8 mouse cellular contexts compared by ENCODE assay signal in the genomic region with DNA sequence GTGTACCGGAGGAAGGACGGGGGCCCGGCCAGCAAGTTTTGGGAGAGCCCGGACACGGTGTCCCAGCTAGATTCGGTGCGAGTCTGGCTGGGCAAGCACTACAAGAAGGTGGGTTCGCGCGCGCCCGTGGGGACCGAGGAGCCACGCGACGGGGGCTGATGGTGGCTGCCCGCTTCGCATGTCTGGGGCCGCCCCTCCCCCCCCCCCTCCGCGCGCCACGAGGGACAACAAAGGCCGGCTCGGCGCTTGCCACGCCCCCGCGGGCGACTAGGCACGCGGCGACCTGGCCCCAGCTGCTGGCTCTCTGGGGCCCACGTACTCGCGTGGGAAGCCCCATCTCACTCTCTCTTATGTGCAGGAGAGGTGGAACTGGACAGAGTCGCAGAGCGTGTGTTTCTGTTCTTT. TPM values are rescaled to one million over a fixed set of nuclear protein-coding genes. Genes with fewer than 3 reads are reported as not detected.
DNase-seq lines count a peak whose midpoint lies in the region; ATAC-seq and TF ChIP-seq lines count a peak whose summit lies in the region.

No protein-coding gene starts in this region.

- H3K9ac ChIP-seq in heart, embryonic 16.5 days (ENCODE audit: low read length): peak overlapping the region; percentile 91
- H3K9ac ChIP-seq in intestine, embryonic 14.5 days (ENCODE audit: low read length): peak overlapping the region; percentile 98

- H3K4me1 ChIP-seq in heart, embryonic 16.5 days (ENCODE audit: control insufficient read depth, insufficient read depth, low read length): peaks cover 17% of the 10 kb centered on the region
- peaks cover 66% of the 10 kb centered on the region for H3K4me1 ChIP-seq in E14TG2a.4 (replicated peaks; ENCODE audit: low read depth, low read length)
- peaks cover 16% of the 10 kb centered on the region for H3K4me1 ChIP-seq in intestine, embryonic 14.5 days (replicated peaks; ENCODE audit: control insufficient read depth, insufficient read depth, low read length)
- peaks cover 51% of the 10 kb centered on the region for H3K4me1 ChIP-seq in megakaryocyte, embryonic 14.5 days

- peak; percentile 59 for ATAC-seq in heart, embryonic 16.5 days (replicated peaks; ENCODE audit: extremely low read depth, insufficient read depth, low FRiP score)
- peak; percentile 65 for ATAC-seq in intestine, embryonic 14.5 days (replicated peaks; ENCODE audit: low FRiP score, low TSS enrichment, low read depth)

- peak overlapping the region; percentile 90 for H3K4me3 ChIP-seq in heart, embryonic 16.5 days (ENCODE audit: low read length)
- H3K4me3 ChIP-seq in E14TG2a.4 (replicated peaks; ENCODE audit: low read length): peak overlapping the region; percentile 92
- peak overlapping the region; percentile 99 for H3K4me3 ChIP-seq in intestine, embryonic 14.5 days (ENCODE audit: low read depth, low read length)
- peak overlapping the region; percentile 97 for H3K4me3 ChIP-seq in megakaryocyte, embryonic 14.5 days (replicated peaks)

- peaks cover 16% of the 10 kb centered on the region for H3K36me3 ChIP-seq in heart, embryonic 16.5 days (ENCODE audit: control insufficient read depth, insufficient read depth)
- peaks cover 30% of the 10 kb centered on the region for H3K36me3 ChIP-seq in E14TG2a.4 (ENCODE audit: insufficient read depth, low read length)
- peaks cover 21% of the 10 kb centered on the region for H3K36me3 ChIP-seq in intestine, embryonic 14.5 days (ENCODE audit: control insufficient read depth, insufficient read depth, low read length)
- peaks cover 32% of the 10 kb centered on the region for H3K36me3 ChIP-seq in megakaryocyte, embryonic 14.5 days (replicated peaks; ENCODE audit: low read length)

- H3K9me3 ChIP-seq in heart, embryonic 16.5 days (replicated peaks; ENCODE audit: control insufficient read depth, low read length): no peaks in the 10 kb centered on the region
- no peaks in the 10 kb centered on the region for H3K9me3 ChIP-seq in E14TG2a.4 (ENCODE audit: low read length)
- H3K9me3 ChIP-seq in intestine, embryonic 14.5 days (ENCODE audit: control insufficient read depth, low read length): no peaks in the 10 kb centered on the region
- no peaks in the 10 kb centered on the region for H3K9me3 ChIP-seq in megakaryocyte, embryonic 14.5 days

- no peaks in the 10 kb centered on the region for H3K27me3 ChIP-seq in heart, embryonic 16.5 days (ENCODE audit: control insufficient read depth, insufficient read depth, low read length)
- H3K27me3 ChIP-seq in E14TG2a.4 (ENCODE audit: insufficient read depth, low read length): no peaks in the 10 kb centered on the region
- no peaks in the 10 kb centered on the region for H3K27me3 ChIP-seq in intestine, embryonic 14.5 days (replicated peaks; ENCODE audit: control insufficient read depth, insufficient read depth, low read length)
- H3K27me3 ChIP-seq in megakaryocyte, embryonic 14.5 days (replicated peaks): no peaks in the 10 kb centered on the region

- 0% methylated on average over 21 of the region's 38 CpGs for WGBS in heart, embryonic 16.5 days
- WGBS in intestine, embryonic 14.5 days: under 1% methylated on average over 29 of the region's 38 CpGs

- peak overlapping the region; percentile 84 for H3K4me2 ChIP-seq in heart, embryonic 16.5 days (ENCODE audit: low read depth, low read length)
- peak overlapping the region; percentile 76 for H3K4me2 ChIP-seq in intestine, embryonic 14.5 days (ENCODE audit: low read length)

- H3K27ac ChIP-seq in heart, embryonic 16.5 days (ENCODE audit: low read length): peak overlapping the region; percentile 88
- peak overlapping the region; percentile 94 for H3K27ac ChIP-seq in intestine, embryonic 14.5 days (ENCODE audit: low read depth)

- no peak for DNase-seq in heart, adult 8-10 months (ENCODE audit: low spot score)
- peak; percentile 65 for DNase-seq in embryo, embryonic 10.5 days (ENCODE audit: low spot score)
- DNase-seq in intestine, embryonic 14.5 days (ENCODE audit: low spot score): no peak
- DNase-seq in layer of hippocampus, postnatal 10 days (ENCODE audit: low spot score in 2 of 2): no peak
- no peak for DNase-seq in c-Kit-positive CD71-positive TER-119-positive erythroid progenitor cells, embryonic 14.5 days (ENCODE audit: low spot score)

- TF ChIP-seq CTCF in E14TG2a.4 (conservative IDR thresholded peaks at IDR 0.05; ENCODE audit: low read length): no peak

RNA-seq across cellular contexts. Expression of gene Dhx30, which starts 14.6 kb away (rescaled TPM):
- polyA plus RNA-seq in heart, embryonic 16.5 days (2015; fragmentation: Nextera tagmentation; extraction: Ambion mirVana): 96.2 and 101 TPM in 2 replicates
- 10 to 100 TPM; 56.4 to 62.2 (median 58.2) TPM for total RNA-seq in heart, adult 8-10 months (2022)
- polyA plus RNA-seq in intestine, embryonic 14.5 days (2014; fragmentation: Nextera tagmentation; extraction: Ambion mirVana): 123 and 134 TPM in 2 replicates
- polyA plus RNA-seq in megakaryocyte, embryonic 14.5 days (2012; ENCODE audit: insufficient read depth, low replicate concordance): 8.9 and 15.5 TPM in 2 replicates
- total RNA-seq in layer of hippocampus, postnatal 10 days (2021): 100 to 1,000 TPM; 145 to 152 TPM

RNA-seq across cellular contexts. Expression of gene Smarcc1, which starts 14.7 kb away (rescaled TPM):
- 56.7 and 60.5 TPM in 2 replicates for polyA plus RNA-seq in heart, embryonic 16.5 days (2015; fragmentation: Nextera tagmentation; extraction: Ambion mirVana)
- 10 to 100 TPM; 24.9 to 28.4 (median 26.8) TPM for total RNA-seq in heart, adult 8-10 months (2022)
- polyA plus RNA-seq in intestine, embryonic 14.5 days (2014; fragmentation: Nextera tagmentation; extraction: Ambion mirVana): 125 and 127 TPM in 2 replicates
- 25.1 and 89.2 TPM in 2 replicates for polyA plus RNA-seq in megakaryocyte, embryonic 14.5 days (2012; ENCODE audit: insufficient read depth, low replicate concordance)
- total RNA-seq in layer of hippocampus, postnatal 10 days (2021): 10 to 100 TPM; 67.0 to 72.3 TPM
